Mouse (Mus musculus) kidney, adult 2 months (tissue): ENCODE measurements at regions not wholly inside any gene's neighbourhood (a gene's known extent, or its start where the extent isn't known, plus 50 kb on each side); places are given as distances from the start of the nearest gene placed in this dataset.

Experiments used
- DNase-seq: peaks from one replicate; pipeline ENCODE4 v3.0.0; 2021
- H3K27ac ChIP-seq: fragments of 200-500 bp; 2 replicates; pipeline ENCODE4 v1.5.1; 2012; ENCODE audit warnings: low read depth, low read length, control low read depth, inconsistent platforms; ENCODE audit not compliant: insufficient read depth
- H3K27me3 ChIP-seq: fragments of 200-500 bp; replicated peaks from 2 replicates; pipeline ENCODE4 v1.6.1; 2012; ENCODE audit warnings: mild to moderate bottlenecking, moderate library complexity, low read length, inconsistent platforms; ENCODE audit not compliant: control insufficient read depth, insufficient read depth
- H3K36me3 ChIP-seq: fragments of 200-500 bp; 2 replicates; pipeline ENCODE4 v1.6.1; 2012; ENCODE audit warnings: mild to moderate bottlenecking, moderate library complexity, low read length, inconsistent platforms; ENCODE audit not compliant: control insufficient read depth, insufficient read depth
- H3K4me1 ChIP-seq: fragments of 200-500 bp; 2 replicates; pipeline ENCODE4 v1.6.1; 2011; ENCODE audit warnings: low read length; ENCODE audit not compliant: control insufficient read depth, insufficient read depth
- H3K4me3 ChIP-seq: fragments of 200-500 bp; 2 replicates; pipeline ENCODE4 v1.5.1; 2011; ENCODE audit warnings: mild to moderate bottlenecking, low read depth, low read length, control low read depth; ENCODE audit not compliant: insufficient read depth
- CTCF ChIP-seq: fragments of 200-500 bp; conservative IDR thresholded peaks from 2 replicates; pipeline ENCODE4 v1.5.1; 2011; ENCODE audit warnings: low read depth, mild to moderate bottlenecking, control low read depth, low read length, moderate library complexity, mixed read lengths; ENCODE audit not compliant: insufficient read depth, insufficient read length
- POLR2A ChIP-seq: fragments of 200-500 bp; IDR thresholded peaks from one replicate; pipeline ENCODE4 v1.6.1; 2011; ENCODE audit warnings: low read depth, low read length, control low read depth
- WGBS: fragments of 180-500 bp; shearing (Covaris S2); methylation state at CpG from one replicate; pipeline ENCODE4 v1.1.7; 2018; 5-methylcytosine and 5-hydroxymethylcytosine counted together

DNA sequence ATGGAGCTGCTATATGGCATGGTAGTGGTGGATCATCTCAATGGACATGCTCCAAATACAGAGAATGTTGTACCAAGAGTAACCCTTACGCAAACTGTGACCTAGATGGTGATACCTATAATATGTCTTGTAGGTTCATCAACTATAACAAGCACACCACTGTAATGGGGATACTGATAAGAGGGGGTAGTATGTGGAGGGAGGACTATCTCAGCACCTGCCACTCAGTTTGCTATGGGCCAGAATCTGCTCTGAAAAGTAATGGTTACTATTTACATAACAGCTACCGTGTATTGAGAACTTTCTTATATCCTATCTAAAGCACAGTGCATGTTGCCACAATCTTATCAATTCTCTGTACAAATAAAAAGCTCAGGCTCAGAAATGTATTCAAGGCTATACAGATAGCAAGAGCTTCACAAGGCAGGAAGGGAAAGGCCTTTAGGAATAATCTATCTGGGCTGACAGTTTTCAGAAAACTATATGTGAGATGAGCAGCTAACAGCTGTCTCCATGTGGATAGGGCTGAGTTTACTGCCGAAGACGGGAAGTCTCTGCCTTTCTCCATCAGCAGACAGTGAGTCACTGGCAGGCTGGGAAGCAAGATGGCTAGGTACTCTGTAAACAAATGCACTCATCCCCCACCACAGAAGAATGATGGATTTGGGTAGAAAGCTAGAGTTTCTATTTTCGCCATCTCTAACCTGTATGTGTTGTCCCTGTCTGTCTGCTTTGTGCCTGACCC lies 77.1 kb upstream of the Nck2 start:
- H3K4me3 ChIP-seq: no peak overlapping the region
- H3K36me3 ChIP-seq: no peaks in the 10 kb centered on the region
- no peak for DNase-seq
- no peaks in the 10 kb centered on the region for H3K27me3 ChIP-seq
- no peak overlapping the region for H3K27ac ChIP-seq
- TF ChIP-seq CTCF (no peak), POLR2A (no peak)
- 86% methylated on average over 5 of the region's 5 CpGs for WGBS
- H3K4me1 ChIP-seq: no peaks in the 10 kb centered on the region

- no peaks in the 10 kb centered on the region for H3K27me3 ChIP-seq
- no peak overlapping the region for H3K27ac ChIP-seq
- WGBS: 77% methylated on average over 1 of the region's 1 CpGs
- TF ChIP-seq POLR2A (no peak), CTCF (no peak)
- no peak overlapping the region for H3K4me3 ChIP-seq
- H3K4me1 ChIP-seq: no peaks in the 10 kb centered on the region
- H3K36me3 ChIP-seq: no peaks in the 10 kb centered on the region
- no peak for DNase-seq
Observed at GRCm38 (mm10) chr1:43371863-43372262, 72.5 kb upstream of the Nck2 start.

GRCm38 (mm10) chr1:43374946-43375345 lies 69.4 kb upstream of the Nck2 start:
- no peaks in the 10 kb centered on the region for H3K36me3 ChIP-seq
- no peak overlapping the region for H3K27ac ChIP-seq
- 71% methylated on average over 5 of the region's 5 CpGs for WGBS
- H3K27me3 ChIP-seq: no peaks in the 10 kb centered on the region
- H3K4me1 ChIP-seq: no peaks in the 10 kb centered on the region
- no peak overlapping the region for H3K4me3 ChIP-seq
- DNase-seq: no peak
- TF ChIP-seq CTCF (no peak), POLR2A (no peak)

GRCm38 (mm10) chr1:43375851-43376250 lies 68.5 kb upstream of the Nck2 start:
- no peak overlapping the region for H3K27ac ChIP-seq
- no peaks in the 10 kb centered on the region for H3K27me3 ChIP-seq
- no peak for DNase-seq
- H3K4me1 ChIP-seq: no peaks in the 10 kb centered on the region
- TF ChIP-seq CTCF: no peak
- H3K4me3 ChIP-seq: no peak overlapping the region
- 43% methylated on average over 4 of the region's 4 CpGs for WGBS
- no peaks in the 10 kb centered on the region for H3K36me3 ChIP-seq

GRCm38 (mm10) chr1:43377491-43378263 lies 66.7 kb upstream of the Nck2 start:
- Histone ChIP-seq H3K27me3 (no peaks in the 10 kb centered on the region), H3K4me1 (no peaks in the 10 kb centered on the region), H3K27ac (no peak overlapping the region; the same call in 1 of the 2 replicates), H3K36me3 (no peaks in the 10 kb centered on the region), H3K4me3 (no peak overlapping the region)
- TF ChIP-seq POLR2A (no peak), CTCF (no peak)
- DNase-seq: no peak
- WGBS: 73% methylated on average over 4 of the region's 4 CpGs

- Histone ChIP-seq H3K27ac (no peak overlapping the region), H3K4me1 (no peaks in the 10 kb centered on the region), H3K27me3 (no peaks in the 10 kb centered on the region), H3K4me3 (no peak overlapping the region), H3K36me3 (no peaks in the 10 kb centered on the region)
- no peak for DNase-seq
- TF ChIP-seq POLR2A (no peak), CTCF (no peak)
Observed at GRCm38 (mm10) chr1:43385008-43385407, 59.4 kb upstream of the Nck2 start.

- no peak for DNase-seq
- Histone ChIP-seq H3K27ac (no peak overlapping the region), H3K27me3 (no peaks in the 10 kb centered on the region), H3K4me1 (no peaks in the 10 kb centered on the region), H3K4me3 (no peak overlapping the region), H3K36me3 (no peaks in the 10 kb centered on the region)
- WGBS: 96% methylated on average over 2 of the region's 2 CpGs
- no peak for TF ChIP-seq POLR2A
- no peak for TF ChIP-seq CTCF
Observed at GRCm38 (mm10) chr1:43394035-43394434, 50.3 kb upstream of the Nck2 start.
